Mouse (Mus musculus) G1E (cell line): Measurements from ENCODE around the gene Klk1.

Experiments used
- CTCF ChIP-seq: IDR thresholded peaks from 2 replicates; pipeline ENCODE4 v1.5.1; 2012; ENCODE audit warnings: low read depth, low read length, inconsistent platforms, mixed read lengths
- GATA1 ChIP-seq: IDR thresholded peaks from 2 replicates; pipeline ENCODE4 v1.6.1; 2012; ENCODE audit warnings: borderline replicate concordance, low read length, inconsistent platforms, mixed read lengths
- GATA2 ChIP-seq: IDR thresholded peaks from 2 replicates; pipeline ENCODE4 v1.6.1; 2012; ENCODE audit warnings: low read depth, low read length, inconsistent platforms, borderline replicate concordance

GRCm38 (mm10) chr7:44239913-44240312 is 14.8 kb downstream of the Klk1 start:
- TF ChIP-seq GATA1, result no peak
- TF ChIP-seq CTCF, result no peak
- TF ChIP-seq GATA2, result no peak
